Mouse (Mus musculus) large intestine, adult 2 months (tissue): ENCODE results near the gene B3galt5. TPM values are rescaled to one million over a fixed set of nuclear protein-coding genes. Genes with fewer than 3 reads are reported as not detected.
A peak's percentile ranks its signal among the peaks of the same experiment; 100 is the strongest.

Experiments used
- DNase-seq: peaks from one replicate; pipeline ENCODE4 v3.0.0-alpha.2; 2012; ENCODE audit warnings: low read depth, low spot score
- WGBS: fragments of 180-500 bp; shearing (Covaris S2); methylation state at CpG from one replicate; pipeline ENCODE4 v1.1.7; 2018; 5-methylcytosine and 5-hydroxymethylcytosine counted together
- polyA plus RNA-seq: library from polyadenylated mRNA; depleted of rRNA; stranded (reverse); fragments of >200 nt; gene quantifications from 2 replicates; pipeline ENCODE4 v1.2.3, GENCODE M21; 2012

B3galt5 gene
- polyA plus RNA-seq, 1 experiment = 5.8 TPM

DNA sequence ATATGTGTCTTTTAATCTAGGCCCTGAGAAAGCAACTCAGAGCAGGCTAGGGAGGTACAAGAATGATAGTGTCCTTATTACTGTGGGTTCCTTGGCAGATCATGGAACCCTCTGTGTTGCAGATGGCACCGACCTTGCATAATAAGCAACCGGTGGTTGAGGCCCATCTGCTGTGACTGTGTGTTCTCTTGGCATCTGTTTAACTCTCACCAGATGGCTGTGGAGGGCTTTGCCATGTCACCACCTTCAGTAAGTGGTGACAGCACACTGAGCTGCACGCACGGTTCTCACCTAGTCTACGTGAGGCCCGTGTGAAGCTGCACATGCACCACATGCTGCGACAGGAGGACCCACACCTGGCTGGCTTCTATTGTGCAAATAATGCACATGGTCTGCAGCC, 14.0 kb downstream of the B3galt5 start:
- 78% methylated on average over 7 of the region's 7 CpGs for WGBS
- no peak for DNase-seq

DNA sequence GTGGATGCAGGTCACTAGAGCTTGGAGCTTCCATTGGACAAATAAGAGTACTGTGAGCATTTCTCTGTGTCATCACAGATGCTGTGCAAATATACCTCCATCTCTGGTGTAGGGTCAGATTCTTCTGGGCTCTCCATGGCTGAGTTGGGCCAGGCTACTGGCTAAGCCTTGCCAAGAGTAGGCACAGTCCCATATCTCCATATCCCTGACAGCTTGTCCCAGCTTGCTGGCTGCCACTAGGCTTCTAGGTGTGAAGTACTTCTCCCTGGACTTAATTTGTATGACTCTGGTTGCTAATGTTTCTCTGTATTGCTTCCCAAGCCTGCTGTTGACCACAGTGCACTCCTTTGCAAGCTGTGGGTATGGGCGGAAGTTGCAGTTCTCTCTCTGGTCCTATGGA, 16.5 kb downstream of the B3galt5 start:
- DNase-seq = no peak
- 97% methylated on average over 1 of the region's 1 CpGs for WGBS

DNA sequence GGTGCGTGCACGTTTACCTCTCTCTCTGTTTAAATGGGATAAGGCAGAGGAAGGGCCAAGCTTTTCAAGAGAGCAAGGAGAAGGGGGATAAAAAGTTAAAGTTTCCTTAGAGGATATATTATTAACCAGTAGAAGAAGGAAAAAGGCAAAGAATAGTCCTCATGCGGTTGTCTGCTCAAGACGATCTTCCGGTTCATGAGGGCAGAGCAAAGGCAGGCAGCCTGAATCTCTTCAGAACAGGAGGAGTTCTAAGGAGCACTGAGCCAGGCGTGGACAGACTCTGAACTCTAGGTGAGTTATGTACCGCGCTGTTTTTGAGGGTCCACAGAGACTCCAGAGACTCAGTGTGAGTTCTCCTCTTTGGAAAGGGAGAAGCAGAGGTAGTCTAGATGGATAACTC, 22.8 kb downstream of the B3galt5 start:
- no peak for DNase-seq
- 88% methylated on average over 8 of the region's 8 CpGs for WGBS

DNA sequence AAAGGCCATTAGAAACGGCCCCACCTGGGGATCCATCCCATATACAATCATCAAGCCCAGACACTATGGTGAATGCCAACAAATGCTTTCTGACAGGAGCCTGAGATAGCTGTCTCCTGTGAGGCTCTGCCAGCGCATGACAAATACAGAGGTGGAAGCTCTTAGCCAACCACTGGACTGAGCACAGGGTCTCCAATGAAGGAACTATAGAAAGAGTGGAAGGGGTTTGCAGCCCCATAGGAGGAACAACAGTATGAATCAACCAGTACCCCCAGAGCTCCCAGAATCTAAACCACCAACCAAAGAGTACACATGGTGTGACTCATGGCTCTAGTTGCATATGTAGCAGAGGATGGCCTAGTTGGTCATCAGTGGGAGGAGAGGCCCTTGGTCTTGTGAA, 36.1 kb downstream of the B3galt5 start:
- DNase-seq = no peak
- 75% methylated on average over 2 of the region's 2 CpGs for WGBS

DNA sequence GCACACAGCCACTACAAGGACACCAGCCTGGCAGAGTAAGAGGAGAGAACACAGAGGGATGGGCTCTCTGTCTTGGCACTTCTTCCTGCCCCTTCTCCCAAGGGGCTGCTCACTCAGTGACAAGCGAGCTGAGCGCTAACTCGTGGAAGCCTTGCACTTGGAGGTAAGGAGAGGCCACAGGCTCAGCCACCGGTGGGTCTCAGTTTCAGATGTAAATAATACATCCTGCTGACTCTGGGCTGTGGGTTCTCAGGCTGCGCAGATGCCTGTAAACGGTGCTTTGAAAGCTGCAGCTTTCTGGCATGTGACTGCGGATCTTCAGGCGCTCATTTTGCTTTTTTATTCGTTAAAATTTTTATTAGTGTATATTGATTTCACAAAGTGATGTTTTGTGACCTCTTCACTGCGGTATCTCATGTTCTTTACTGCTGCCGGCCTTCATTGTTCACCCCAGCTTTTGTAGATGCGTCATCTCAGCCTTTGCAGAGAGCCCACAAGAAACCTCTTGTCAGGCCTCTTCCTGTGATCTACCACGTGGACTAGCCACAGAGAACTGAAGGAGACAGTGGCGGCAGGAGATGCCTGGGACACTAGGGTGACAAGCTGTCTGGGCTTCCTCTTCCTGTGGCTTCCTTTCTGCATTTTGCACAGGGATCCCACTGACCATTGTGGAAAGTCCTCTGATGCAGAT, 37.5 kb downstream of the B3galt5 start:
- DNase-seq = no peak

DNA sequence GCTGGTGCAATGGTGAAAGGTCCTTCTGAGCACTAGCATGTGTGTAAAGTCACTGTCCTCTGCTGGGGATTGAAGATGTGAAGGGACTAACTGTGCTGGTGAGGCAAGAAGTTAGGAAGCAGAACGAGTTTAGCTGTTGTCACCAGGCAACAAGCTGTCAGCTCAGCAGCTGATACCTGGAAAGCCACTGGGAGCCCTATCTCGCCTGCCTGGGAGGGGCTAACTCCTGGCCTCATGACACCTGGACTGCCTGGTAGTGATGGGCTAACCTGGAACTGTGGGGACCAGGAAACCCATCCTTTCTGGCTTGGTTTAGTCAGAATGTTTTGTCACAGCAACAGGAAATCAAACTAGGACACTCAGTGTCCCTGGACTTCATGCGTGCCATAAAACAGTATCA, 41.0 kb downstream of the B3galt5 start:
- no peak for DNase-seq
- 61% methylated on average over 3 of the region's 3 CpGs for WGBS

More for the DNA sequence above, 37.5 kb downstream of the B3galt5 start:
- WGBS = 58% methylated on average over 14 of the region's 14 CpGs

DNA sequence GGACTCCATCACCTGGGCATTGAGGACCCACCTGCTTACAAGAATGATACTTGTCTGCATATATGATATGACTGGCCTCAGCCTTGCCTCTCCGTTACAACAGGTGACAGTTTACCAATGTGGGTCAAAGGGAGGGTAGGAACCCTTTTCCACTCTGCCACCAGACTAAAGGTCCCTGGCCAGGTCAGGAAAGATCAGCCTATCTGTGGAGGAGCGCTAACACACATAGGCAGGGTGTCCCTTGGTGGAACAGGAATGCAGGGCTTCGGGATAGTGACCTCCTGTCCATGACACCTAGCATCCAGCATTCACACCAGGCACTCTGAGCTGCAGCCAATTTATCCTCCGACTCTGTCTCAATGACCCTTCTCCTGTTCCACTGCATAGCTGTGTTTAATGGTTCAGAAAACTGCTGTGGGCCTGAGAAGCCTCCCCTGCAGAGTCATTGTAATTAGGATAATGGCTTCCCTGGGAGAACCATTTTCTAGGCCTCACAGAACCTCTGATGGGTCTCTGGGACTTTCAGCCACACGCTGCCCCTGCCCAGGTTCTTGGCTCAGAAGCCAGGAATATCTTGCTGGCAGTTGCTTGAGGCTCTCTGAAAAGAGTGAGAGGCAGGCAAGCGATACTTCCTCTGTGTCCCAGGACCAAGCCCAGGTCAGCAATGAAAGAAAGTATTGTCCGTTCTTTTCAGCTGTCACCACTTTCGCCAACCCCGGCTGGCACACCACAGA, 43.1 kb downstream of the B3galt5 start:
- DNase-seq = no peak
- WGBS = 55% methylated on average over 9 of the region's 9 CpGs

DNA sequence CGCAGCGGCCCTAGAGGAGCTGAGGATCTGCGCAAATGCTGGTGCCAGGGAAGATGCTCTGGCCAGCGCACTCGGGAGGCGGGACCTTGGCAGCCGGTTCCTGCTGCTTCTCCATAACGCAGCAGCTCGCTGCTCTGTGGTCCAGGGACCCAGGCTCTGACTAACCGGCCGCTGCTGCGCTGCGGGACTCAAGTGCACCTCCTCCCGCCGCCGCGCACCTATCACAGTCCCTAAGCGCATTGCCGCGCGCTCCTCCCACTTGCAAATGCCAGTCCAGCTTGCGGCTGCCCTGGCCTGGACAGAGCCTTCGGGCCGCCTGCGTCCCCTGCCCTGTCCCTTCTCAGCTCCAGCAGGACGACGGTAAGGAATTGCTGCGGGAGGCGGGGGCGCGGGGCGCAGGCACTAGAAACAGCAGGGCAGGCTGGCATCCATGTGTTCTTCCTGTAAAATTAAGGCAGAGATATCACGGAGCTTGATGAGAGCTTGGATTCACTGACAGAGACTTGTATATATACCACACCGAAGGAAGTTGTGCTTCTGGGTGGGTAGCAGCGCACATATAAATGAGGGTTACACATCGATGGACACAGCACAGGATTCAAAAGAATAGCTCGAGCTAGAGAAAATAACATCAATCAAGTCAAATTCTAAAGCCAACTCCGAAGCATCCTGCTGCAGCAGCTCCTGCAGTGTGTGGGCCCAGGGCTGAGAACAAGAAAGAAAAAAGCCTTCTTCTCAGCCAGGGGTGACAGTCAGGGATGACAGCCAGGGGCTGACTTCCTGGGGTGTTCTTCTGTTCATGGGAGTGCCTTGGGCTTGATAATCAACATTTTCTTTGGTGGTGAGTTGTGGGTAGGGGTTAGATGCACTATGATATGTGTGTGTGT, 45.4 kb downstream of the B3galt5 start:
- no peak for DNase-seq
- WGBS = 8% methylated on average over 38 of the region's 38 CpGs

DNA sequence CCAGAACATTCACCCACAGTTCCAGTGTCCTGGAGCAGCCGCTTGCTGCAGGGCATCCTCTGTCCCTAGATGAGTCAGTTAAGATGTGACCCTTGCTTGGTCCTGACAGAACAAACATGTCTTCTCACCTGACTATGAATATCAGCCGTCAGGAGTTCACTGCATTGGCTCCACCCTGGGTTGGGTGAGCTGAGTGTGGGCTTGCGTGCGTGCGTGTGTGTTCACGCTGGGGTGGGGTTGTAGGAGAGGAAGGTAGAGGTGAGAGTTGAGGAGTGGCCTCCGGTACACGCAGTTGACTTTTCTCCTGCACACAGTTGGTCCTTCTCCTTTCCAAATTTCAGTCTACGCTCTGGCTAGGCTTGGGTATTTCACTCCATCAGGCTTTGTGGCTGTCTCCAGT, 47.0 kb downstream of the B3galt5 start:
- no peak for DNase-seq
- 59% methylated on average over 9 of the region's 9 CpGs for WGBS

DNA sequence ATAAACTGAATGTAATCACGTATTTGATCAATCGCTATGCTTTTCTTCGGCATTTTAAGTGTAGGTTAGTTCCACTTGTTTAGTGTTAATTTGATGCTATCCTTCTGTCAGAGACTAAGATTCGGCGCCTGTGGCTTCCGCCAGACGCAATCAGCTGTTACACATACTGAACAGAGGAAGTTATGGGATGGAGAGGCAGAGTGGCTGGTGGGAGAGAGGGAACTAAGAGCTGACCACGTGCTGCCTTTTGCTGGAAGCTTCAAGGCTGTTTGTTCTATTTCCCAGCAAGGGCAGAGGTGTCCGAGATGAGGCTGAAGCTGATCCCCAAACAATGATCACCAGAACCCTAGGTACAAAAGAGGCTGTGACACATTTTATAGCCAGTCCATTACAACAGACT, 56.3 kb downstream of the B3galt5 start:
- DNase-seq = no peak
- 51% methylated on average over 9 of the region's 9 CpGs for WGBS

DNA sequence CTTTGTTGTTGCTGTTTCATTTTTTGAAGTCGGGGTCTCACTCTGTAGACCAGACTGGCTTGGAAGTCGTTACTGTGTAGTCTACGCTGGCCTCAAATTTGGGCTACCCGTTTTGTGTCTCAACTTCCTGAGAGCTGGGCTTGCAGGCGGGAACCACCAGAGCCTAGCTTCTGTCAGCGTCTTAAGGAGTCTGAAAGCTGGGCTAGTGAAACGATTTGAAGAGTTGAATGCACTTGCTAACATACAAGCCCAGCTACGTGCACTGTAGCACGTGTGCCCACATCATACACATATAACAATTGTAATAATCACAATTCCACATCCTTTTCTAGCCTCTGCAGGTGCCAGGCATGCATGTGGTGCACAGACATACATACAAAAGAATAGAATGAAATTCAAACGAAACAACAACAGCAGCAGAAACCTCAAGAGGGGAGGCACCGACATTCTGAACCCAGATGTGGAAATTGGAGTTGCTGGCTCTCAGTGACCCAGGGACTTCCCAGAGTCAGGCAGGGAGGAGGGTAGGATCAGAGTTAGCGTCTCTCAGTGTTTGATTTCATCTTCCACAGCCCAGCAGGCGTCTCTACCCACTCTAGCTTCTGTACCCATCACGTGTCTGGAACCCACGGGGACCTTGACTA, 57.1 kb downstream of the B3galt5 start:
- DNase-seq = no peak
- WGBS = 66% methylated on average over 15 of the region's 15 CpGs

DNA sequence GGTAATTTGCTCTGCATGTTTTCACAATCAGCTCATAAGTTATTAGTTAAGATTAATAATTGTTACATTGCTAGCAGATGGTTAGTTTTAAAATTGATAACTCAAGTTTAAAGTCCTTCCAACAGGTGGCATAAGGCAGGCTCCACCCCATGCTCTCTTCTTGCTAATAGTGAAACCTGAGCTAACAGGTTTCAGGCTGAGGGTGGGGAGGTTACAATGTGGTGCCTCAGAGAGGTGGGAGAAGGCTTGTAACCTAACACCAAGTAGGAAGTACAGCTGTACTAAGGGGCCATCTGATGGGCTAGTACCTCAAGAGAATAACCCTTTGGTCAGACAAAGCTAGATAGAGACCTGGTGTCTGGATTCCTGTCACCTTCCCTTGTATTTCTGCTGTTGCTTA, 62.5 kb downstream of the B3galt5 start:
- no peak for DNase-seq

DNA sequence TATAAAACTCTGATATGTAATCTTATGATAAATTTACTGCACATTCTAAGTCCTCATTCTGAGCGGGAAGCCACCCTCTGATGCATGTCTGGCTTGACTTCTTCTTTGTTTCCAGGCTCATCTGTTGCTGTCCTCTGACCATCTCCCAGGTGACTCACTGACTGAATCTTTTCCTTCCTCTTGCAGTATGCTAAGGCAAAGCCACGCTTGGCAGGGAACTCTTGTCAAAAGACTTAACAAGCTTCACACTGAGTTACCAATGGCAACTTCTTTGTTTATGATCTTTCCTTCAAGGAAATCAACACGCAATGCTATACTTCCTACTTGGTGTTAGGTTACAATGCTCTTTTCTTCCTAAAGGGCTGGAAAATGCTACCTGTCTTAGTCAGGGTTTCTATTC, 63.0 kb downstream of the B3galt5 start:
- DNase-seq = peak; percentile 72
- WGBS = 29% methylated on average over 3 of the region's 3 CpGs

DNA sequence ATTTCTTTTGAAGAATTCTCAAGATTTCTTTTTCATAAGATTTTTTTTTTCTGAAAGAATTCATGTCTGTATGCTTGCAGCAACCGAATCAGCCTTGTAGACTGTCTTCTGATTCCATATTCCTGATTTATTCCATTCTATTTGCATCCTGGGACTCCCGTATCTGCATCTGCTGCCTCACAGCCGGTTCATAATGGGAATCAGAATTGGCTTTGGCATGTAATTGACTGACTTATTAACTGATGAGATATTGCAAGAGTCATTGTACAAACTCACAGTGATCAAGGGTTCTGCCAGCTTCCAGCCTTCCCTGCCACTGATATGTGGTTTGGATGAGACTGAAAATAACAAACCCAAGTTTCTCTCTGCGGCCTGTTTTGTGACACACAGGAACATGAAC, 67.8 kb downstream of the B3galt5 start:
- WGBS = 85% methylated on average over 4 of the region's 4 CpGs
- no peak for DNase-seq

DNA sequence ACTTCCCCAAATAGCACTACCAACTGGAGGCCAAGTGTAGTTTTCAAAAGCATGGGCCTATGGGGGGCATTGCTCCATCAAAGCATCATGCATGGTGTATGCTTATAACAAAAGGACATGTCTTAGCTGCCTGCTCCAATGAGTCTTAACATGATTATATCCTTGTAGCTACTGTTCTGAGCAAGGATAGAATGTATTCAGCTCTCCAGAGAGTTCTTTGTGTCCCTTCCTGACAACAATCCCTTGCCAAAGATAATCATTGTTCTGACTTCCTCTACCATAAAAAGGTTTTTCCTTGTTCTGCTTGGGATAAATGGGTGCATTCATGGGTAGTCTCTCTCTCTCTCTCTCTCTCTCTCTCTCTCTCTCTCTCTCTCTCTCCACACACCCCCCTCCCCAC, 68.8 kb downstream of the B3galt5 start:
- no peak for DNase-seq

DNA sequence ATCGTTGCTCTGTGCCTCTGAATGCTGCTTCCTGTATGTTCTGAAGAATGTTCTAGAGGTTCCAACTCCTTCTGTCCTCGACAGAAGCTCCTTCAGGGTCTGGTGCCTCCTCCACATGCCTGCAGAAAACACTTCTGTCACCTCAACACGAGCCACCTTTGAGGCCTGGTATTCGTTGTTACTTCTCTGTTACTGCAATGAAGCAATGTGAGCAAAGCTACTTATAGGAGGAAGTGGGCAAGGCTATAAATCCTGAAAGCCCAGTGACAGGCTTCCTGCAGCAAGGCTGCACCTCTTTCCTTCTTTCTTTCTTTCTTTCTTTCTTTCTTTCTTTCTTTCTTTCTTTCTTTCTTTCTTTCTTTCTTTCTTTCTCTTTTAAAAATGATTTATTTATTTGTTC, 71.3 kb downstream of the B3galt5 start:
- no peak for DNase-seq
- WGBS = 38% methylated on average over 4 of the region's 4 CpGs

DNA sequence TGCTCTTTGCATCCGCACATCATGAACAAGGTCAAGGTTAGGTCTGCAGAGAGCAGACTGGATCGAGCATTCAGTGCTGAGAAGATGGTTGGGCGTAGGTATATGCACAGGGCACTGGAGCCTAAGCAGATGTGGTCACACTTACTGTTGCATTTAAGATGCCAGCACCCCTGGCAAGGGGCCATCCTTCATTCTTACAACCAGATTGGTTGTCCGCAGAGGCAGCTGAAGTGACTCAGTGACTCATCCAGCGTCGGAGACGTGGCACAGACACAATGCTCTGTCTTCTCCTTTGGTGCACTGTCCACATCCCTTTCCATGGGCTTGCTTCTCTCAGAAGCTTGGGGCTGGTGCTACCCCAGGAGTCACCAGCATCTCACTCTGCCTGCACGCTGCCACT, 82.2 kb downstream of the B3galt5 start:
- no peak for DNase-seq
- 89% methylated on average over 8 of the region's 8 CpGs for WGBS

DNA sequence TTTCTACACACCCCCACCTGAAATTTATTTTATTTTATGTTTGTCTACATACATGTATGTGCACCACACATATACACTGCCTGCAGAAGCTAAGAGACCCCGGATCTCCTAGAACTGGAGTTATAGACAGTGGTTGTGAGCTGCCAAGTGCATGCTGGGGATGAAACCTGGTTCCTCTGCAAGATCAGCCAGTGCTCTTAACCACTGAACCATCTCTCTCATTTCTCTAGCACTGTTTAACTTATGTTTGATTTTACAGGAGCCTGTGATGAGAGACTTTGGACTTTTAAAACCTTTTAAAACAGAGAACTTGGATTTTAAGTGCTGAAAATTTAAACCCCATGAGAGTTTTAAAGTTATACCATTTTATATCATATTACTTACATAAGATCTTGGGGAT, 87.1 kb downstream of the B3galt5 start:
- 84% methylated on average over 1 of the region's 1 CpGs for WGBS
- no peak for DNase-seq

DNA sequence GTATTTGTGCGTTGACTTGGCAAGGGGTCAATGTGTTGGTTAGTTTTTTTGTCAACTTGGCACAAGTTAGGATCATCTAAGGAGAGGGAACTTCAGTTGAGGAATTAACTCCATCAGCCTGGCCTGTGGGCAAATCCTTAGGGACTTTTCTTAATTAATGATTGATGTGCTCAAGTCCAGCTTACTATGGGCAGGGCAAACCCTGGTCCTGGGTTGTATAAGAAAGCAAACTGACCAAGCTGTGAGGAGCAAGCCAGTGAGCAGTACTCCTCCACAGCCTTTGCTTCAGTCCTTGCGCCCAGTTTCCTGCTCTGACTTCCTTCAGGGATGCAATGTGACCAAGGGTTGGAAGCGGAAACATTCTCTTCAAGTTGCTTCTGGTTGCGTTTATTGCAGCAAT, 87.6 kb downstream of the B3galt5 start:
- WGBS = 64% methylated on average over 4 of the region's 4 CpGs
- no peak for DNase-seq
